Mouse (Mus musculus): Measurements from ENCODE around the gene Tbx10. TPM values are rescaled to one million over a fixed set of nuclear protein-coding genes. Genes with fewer than 3 reads are reported as not detected.

Gene Tbx10
- polyA plus RNA-seq, 1 experiment from 2014 or later: not detected

DNA sequence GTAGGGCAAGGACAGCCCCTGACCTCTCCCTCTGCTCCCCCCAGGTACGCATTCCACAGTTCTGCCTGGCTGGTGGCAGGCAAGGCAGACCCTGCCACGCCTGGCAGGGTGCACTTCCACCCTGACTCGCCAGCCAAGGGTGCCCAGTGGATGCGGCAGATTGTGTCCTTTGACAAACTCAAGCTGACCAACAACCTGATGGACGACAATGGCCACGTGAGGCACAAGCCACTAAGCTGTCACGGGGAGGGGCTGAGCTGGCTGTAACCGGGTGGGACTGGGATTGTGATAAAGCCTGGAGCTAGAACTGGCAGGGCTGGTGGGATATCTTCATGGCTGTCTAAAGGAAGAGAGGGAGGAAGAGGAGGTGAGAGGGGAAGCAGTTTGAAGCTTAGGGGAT lies 4.7 kb downstream of the Tbx10 start:
- no peak for ATAC-seq
- 65% methylated on average over 8 of the region's 8 CpGs for WGBS
- no peaks in the 10 kb centered on the region for H3K36me3 ChIP-seq (ENCODE audit: control insufficient read depth, insufficient read depth)
- no peak overlapping the region for H3K27ac ChIP-seq (ENCODE audit: low read length)
- no peak overlapping the region for H3K4me3 ChIP-seq (replicated peaks; ENCODE audit: low read length)
- H3K4me2 ChIP-seq (ENCODE audit: low read length): no peak overlapping the region
- peaks cover 13% of the 10 kb centered on the region for H3K4me1 ChIP-seq (replicated peaks; ENCODE audit: control insufficient read depth, insufficient read depth, low read length)
- H3K27me3 ChIP-seq (replicated peaks; ENCODE audit: control insufficient read depth, insufficient read depth, low read length): no peaks in the 10 kb centered on the region
- no peak overlapping the region for H3K9ac ChIP-seq (replicated peaks; ENCODE audit: low read depth, low read length)
- no peaks in the 10 kb centered on the region for H3K9me3 ChIP-seq (ENCODE audit: control insufficient read depth, low read length)

DNA sequence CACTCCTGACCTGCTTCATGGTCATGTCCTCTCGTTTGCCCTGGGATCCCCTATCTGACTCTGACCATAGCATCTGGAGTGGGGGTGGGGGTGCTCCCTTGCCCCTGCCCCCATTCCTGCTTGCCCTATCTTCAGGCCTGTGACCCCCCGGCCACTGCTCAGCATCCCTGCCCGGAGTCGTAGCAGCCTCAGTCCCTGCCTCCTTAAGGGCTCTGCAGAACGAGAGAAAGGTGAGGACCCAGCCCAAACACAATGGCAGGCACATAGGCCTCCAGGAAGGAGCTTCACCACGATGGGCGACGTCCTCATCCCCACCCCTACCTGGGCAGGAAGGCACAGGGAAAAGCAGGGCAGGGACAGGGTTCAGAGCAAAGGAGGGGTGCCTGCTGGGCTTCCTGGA lies 5.8 kb downstream of the Tbx10 start:
- no peak overlapping the region for H3K4me2 ChIP-seq (ENCODE audit: low read length)
- no peaks in the 10 kb centered on the region for H3K9me3 ChIP-seq (ENCODE audit: control insufficient read depth, low read length)
- peaks cover 13% of the 10 kb centered on the region for H3K4me1 ChIP-seq (replicated peaks; ENCODE audit: control insufficient read depth, insufficient read depth, low read length)
- no peaks in the 10 kb centered on the region for H3K27me3 ChIP-seq (replicated peaks; ENCODE audit: control insufficient read depth, insufficient read depth, low read length)
- no peak overlapping the region for H3K4me3 ChIP-seq (replicated peaks; ENCODE audit: low read length)
- WGBS: 68% methylated on average over 8 of the region's 8 CpGs
- no peak overlapping the region for H3K27ac ChIP-seq (ENCODE audit: low read length)
- no peaks in the 10 kb centered on the region for H3K36me3 ChIP-seq (ENCODE audit: control insufficient read depth, insufficient read depth)
- no peak overlapping the region for H3K9ac ChIP-seq (replicated peaks; ENCODE audit: low read depth, low read length)
- no peak for ATAC-seq

DNA sequence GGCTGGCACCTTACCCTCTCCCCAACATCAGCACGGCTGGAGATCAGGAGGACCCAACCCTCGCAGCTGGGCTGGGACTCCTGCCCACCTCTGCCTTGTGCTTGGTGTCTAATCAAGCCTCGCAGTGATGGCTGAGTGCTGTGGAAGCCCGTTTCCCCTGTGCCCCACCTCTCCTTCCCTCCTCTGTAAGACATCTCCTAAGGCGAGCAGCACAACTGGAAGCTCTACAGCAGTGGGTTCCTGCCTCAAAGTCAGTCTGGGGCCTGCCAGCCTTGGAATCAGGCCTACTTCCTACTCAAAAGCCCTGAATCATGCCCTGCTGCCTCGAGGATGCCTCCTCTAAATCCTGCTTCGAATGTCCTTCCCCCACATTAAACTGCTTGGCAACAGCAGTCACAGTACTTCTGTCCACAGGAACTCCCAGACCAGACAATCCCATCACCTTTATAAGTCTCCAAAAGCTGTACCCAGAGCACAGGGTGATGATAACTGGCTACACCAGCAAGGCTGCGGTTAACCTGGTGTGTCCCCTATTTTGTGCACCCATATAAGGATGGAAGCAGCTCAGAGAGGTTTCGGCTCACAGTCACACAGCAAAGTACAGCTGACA lies 6.7 kb downstream of the Tbx10 start:
- Histone ChIP-seq H3K4me1 (replicated peaks; ENCODE audit: control insufficient read depth, insufficient read depth, low read length) (peaks cover 13% of the 10 kb centered on the region), H3K36me3 (ENCODE audit: control insufficient read depth, insufficient read depth) (no peaks in the 10 kb centered on the region), H3K27ac (ENCODE audit: low read length) (no peak overlapping the region), H3K4me2 (ENCODE audit: low read length) (peak overlapping the region; percentile 74), H3K9me3 (ENCODE audit: control insufficient read depth, low read length) (no peaks in the 10 kb centered on the region), H3K4me3 (replicated peaks; ENCODE audit: low read length) (no peak overlapping the region; the same call in 1 of the 2 replicates), H3K9ac (replicated peaks; ENCODE audit: low read depth, low read length) (no peak overlapping the region; the same call in 1 of the 2 replicates), H3K27me3 (replicated peaks; ENCODE audit: control insufficient read depth, insufficient read depth, low read length) (no peaks in the 10 kb centered on the region)
- ATAC-seq: no peak
- 89% methylated on average over 9 of the region's 9 CpGs for WGBS

DNA sequence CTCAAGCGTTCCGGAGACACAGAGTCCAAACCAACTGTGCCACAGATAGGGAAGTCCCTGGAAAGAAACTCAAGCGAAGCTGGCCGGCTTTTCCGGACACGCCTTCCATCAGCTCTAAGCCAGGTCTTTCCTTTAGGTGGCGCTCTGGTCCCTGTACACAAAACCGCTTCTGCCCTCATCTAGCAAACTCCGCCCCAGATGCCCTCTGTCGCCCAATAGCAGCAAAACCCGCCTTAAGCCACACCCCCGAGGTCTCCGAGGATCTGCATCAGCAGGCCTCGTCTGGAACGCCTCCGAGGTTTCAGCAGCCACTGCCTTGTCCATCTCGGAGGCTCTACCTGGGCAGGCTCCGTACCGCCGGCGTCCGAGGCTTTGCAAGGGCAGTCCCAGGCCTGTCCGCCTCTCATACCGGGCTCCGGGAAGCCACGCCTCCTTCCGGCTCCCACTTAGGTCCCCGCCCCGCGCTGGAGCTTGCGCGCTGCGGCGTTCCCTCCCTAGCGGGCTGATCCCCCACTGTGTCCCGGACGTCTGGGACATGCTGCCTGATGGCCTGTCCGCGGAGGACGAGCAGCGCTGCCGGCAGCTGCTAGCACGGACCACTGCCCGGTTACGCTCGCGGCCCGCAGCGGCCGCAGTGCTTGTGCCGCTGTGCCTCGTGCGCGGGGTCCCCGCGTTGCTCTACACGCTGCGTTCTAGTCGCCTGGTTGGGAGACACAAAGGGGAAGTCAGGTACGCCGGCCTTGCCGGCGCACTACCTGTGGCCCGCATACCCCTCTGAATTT lies 7.8 kb downstream of the Tbx10 start, which contains the start of the genes Nudt8 and Gm49405:
Gene Nudt8 (plus strand): TSS at position 462 of the 782 bp plus-strand sequence.
Gene Gm49405 (plus strand): TSS at position 508 of the 782 bp plus-strand sequence.
- WGBS: under 1% methylated on average over 64 of the region's 64 CpGs
- H3K27ac ChIP-seq (ENCODE audit: low read length): peak within 1 kb of the TSS; percentile 98
- H3K27me3 ChIP-seq (replicated peaks; ENCODE audit: control insufficient read depth, insufficient read depth, low read length): no peaks in the 10 kb centered on the region
- peak; percentile 94 for ATAC-seq
- peak within 1 kb of the TSS; percentile 99 for H3K9ac ChIP-seq (replicated peaks; ENCODE audit: low read depth, low read length)
- H3K4me1 ChIP-seq (replicated peaks; ENCODE audit: control insufficient read depth, insufficient read depth, low read length): peaks cover 13% of the 10 kb centered on the region
- H3K36me3 ChIP-seq (ENCODE audit: control insufficient read depth, insufficient read depth): no peaks in the 10 kb centered on the region
- peak within 1 kb of the TSS; percentile 92 for H3K4me3 ChIP-seq (replicated peaks; ENCODE audit: low read length)
- no peaks in the 10 kb centered on the region for H3K9me3 ChIP-seq (ENCODE audit: control insufficient read depth, low read length)
- H3K4me2 ChIP-seq (ENCODE audit: low read length): peak within 1 kb of the TSS; percentile 74

DNA sequence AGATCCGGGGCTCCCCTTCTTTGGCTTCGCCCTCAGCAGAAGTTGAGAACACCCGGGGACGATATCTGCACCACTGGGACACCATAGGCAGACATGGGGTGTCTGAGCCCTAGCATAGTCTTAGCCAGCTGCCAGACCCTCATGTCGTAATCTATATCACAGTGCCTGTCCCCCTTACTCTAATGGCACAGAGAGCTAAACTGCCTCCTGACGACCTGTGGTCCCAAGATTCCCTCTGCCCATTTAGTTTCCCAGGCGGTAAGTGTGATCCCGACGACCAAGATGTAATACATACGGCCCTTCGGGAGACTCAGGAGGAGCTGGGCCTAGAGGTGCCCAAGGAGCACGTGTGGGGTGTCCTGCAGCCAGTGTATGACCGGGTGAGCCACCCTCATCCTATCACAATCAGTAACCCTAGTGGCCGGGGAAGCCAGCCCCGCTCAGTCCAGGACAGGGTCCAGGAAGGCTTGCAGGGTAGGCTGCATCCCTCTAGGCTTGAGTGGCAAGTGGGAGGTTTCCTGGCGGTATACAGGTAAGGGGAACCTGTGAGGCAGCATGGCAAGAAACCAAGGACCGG lies 8.5 kb downstream of the Tbx10 start:
- H3K4me2 ChIP-seq (ENCODE audit: low read length): peak overlapping the region; percentile 74
- peak overlapping the region; percentile 92 for H3K4me3 ChIP-seq (replicated peaks; ENCODE audit: low read length)
- ATAC-seq: peak; percentile 23
- H3K27me3 ChIP-seq (replicated peaks; ENCODE audit: control insufficient read depth, insufficient read depth, low read length): no peaks in the 10 kb centered on the region
- H3K9ac ChIP-seq (replicated peaks; ENCODE audit: low read depth, low read length): peak overlapping the region; percentile 99
- peaks cover 13% of the 10 kb centered on the region for H3K4me1 ChIP-seq (replicated peaks; ENCODE audit: control insufficient read depth, insufficient read depth, low read length)
- 16% methylated on average over 17 of the region's 17 CpGs for WGBS
- H3K36me3 ChIP-seq (ENCODE audit: control insufficient read depth, insufficient read depth): no peaks in the 10 kb centered on the region; the same call in 1 of the 2 replicates
- peak overlapping the region; percentile 98 for H3K27ac ChIP-seq (ENCODE audit: low read length)
- H3K9me3 ChIP-seq (ENCODE audit: control insufficient read depth, low read length): no peaks in the 10 kb centered on the region

DNA sequence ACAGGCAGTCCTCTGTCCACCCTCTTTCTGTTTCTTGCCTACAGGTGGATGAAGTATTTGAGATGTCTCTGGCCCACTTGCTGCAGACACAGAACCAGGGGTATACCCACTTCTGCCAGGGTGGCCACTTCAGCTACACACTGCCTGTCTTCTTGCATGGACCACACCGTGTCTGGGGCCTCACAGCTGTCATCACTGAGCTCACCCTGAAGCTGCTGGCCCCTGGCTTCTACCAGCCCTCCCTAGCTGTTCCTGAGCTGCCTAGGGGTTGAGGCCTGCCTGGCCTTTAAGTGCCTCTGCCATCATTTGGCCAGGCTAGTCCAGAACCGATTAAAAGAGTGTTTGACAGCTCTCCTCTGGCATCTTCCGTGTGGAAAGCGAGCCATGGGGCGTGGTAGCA lies 9.2 kb downstream of the Tbx10 start:
- peaks cover 2% of the 10 kb centered on the region for H3K36me3 ChIP-seq (ENCODE audit: control insufficient read depth, insufficient read depth)
- H3K9ac ChIP-seq (replicated peaks; ENCODE audit: low read depth, low read length): no peak overlapping the region
- no peak overlapping the region for H3K4me2 ChIP-seq (ENCODE audit: low read length)
- H3K27me3 ChIP-seq (replicated peaks; ENCODE audit: control insufficient read depth, insufficient read depth, low read length): no peaks in the 10 kb centered on the region
- no peaks in the 10 kb centered on the region for H3K9me3 ChIP-seq (ENCODE audit: control insufficient read depth, low read length)
- WGBS: 85% methylated on average over 5 of the region's 5 CpGs
- ATAC-seq: no peak
- H3K27ac ChIP-seq (ENCODE audit: low read length): no peak overlapping the region
- H3K4me1 ChIP-seq (replicated peaks; ENCODE audit: control insufficient read depth, insufficient read depth, low read length): peaks cover 13% of the 10 kb centered on the region
- H3K4me3 ChIP-seq (replicated peaks; ENCODE audit: low read length): no peak overlapping the region

DNA sequence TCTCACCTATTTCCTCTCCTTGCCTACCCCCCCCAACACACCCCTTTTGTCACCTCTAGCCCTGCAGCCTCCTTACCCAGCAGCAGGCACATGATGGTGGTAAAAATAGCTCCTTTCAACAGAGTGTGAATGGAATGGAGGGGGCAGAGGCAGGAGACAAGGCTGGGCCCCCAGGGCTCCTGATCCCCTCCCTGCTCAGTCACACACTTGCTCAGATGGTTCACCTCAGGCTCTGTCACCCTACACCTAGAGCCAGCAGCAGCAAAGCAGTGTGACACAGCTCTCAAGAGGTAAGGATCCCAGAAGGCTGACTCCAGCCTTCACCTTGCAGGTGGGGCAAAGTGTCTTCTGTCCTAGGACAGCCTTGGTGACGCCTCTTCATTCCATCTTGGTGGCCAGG lies 10.6 kb downstream of the Tbx10 start, which contains the start of gene Doc2g:
Gene Doc2g (plus strand): TSS at position 202 of the 400 bp plus-strand sequence.
- H3K36me3 ChIP-seq (ENCODE audit: control insufficient read depth, insufficient read depth): peaks cover 5% of the 10 kb centered on the region
- H3K4me3 ChIP-seq (replicated peaks; ENCODE audit: low read length): no peak within 1 kb of the TSS
- peaks cover 13% of the 10 kb centered on the region for H3K4me1 ChIP-seq (replicated peaks; ENCODE audit: control insufficient read depth, insufficient read depth, low read length)
- no peaks in the 10 kb centered on the region for H3K27me3 ChIP-seq (replicated peaks; ENCODE audit: control insufficient read depth, insufficient read depth, low read length)
- no peak for ATAC-seq
- H3K9ac ChIP-seq (replicated peaks; ENCODE audit: low read depth, low read length): no peak within 1 kb of the TSS
- no peaks in the 10 kb centered on the region for H3K9me3 ChIP-seq (ENCODE audit: control insufficient read depth, low read length)
- no peak within 1 kb of the TSS for H3K4me2 ChIP-seq (ENCODE audit: low read length)
- 92% methylated on average over 1 of the region's 1 CpGs for WGBS
- no peak within 1 kb of the TSS for H3K27ac ChIP-seq (ENCODE audit: low read length)

DNA sequence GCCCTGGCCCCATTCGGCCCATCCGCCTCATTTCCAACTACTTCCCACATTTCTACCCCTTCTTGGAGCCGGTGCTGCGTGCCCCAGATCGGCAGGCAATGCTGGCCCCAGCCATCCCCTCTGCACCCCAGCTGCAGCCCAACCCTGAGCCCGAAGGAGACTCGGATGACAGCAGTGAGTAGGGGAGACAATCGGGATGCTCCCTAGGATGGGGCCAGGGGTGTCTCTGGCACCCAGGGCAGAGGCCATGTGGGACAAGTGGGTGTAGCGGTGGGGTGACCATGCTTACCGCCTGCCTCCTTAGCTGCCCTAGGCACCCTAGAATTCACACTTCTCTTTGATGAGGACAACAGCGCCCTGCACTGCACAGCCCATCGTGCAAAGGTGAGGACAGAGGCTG lies 11.1 kb downstream of the Tbx10 start:
- H3K4me3 ChIP-seq (replicated peaks; ENCODE audit: low read length): no peak overlapping the region
- H3K36me3 ChIP-seq (ENCODE audit: control insufficient read depth, insufficient read depth): peaks cover 7% of the 10 kb centered on the region
- H3K4me2 ChIP-seq (ENCODE audit: low read length): no peak overlapping the region
- no peaks in the 10 kb centered on the region for H3K9me3 ChIP-seq (ENCODE audit: control insufficient read depth, low read length)
- no peak overlapping the region for H3K27ac ChIP-seq (ENCODE audit: low read length)
- peaks cover 13% of the 10 kb centered on the region for H3K4me1 ChIP-seq (replicated peaks; ENCODE audit: control insufficient read depth, insufficient read depth, low read length)
- no peak for ATAC-seq
- WGBS: 83% methylated on average over 12 of the region's 12 CpGs
- no peak overlapping the region for H3K9ac ChIP-seq (replicated peaks; ENCODE audit: low read depth, low read length)
- H3K27me3 ChIP-seq (replicated peaks; ENCODE audit: control insufficient read depth, insufficient read depth, low read length): no peaks in the 10 kb centered on the region

DNA sequence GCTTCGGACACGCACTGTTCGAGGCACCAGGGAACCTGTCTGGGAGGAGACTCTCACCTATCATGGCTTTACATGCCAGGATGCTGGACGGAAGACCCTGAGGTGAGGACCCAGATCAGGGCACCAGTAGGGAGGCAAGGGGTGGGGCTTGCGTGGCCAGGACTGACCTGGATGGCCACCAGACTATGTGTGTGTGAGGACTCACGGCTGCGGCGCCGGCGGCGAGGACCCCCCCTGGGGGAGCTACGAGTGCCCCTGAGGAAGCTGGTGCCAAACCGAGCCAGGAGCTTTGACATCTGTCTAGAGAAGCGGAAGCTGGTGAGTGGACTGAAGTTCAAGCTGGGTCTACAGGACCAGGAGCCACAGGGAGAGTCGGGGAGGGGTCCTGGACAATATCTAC lies 11.8 kb downstream of the Tbx10 start:
- no peak overlapping the region for H3K4me2 ChIP-seq (ENCODE audit: low read length)
- no peak overlapping the region for H3K27ac ChIP-seq (ENCODE audit: low read length)
- H3K36me3 ChIP-seq (ENCODE audit: control insufficient read depth, insufficient read depth): peaks cover 7% of the 10 kb centered on the region
- no peak overlapping the region for H3K4me3 ChIP-seq (replicated peaks; ENCODE audit: low read length)
- no peaks in the 10 kb centered on the region for H3K27me3 ChIP-seq (replicated peaks; ENCODE audit: control insufficient read depth, insufficient read depth, low read length)
- WGBS: 86% methylated on average over 15 of the region's 15 CpGs
- H3K9me3 ChIP-seq (ENCODE audit: control insufficient read depth, low read length): no peaks in the 10 kb centered on the region
- H3K4me1 ChIP-seq (replicated peaks; ENCODE audit: control insufficient read depth, insufficient read depth, low read length): peaks cover 13% of the 10 kb centered on the region
- H3K9ac ChIP-seq (replicated peaks; ENCODE audit: low read depth, low read length): no peak overlapping the region
- ATAC-seq: no peak
